Mouse (Mus musculus): ENCODE results near the gene Ak1. TPM values are rescaled to one million over a fixed set of nuclear protein-coding genes. Genes with fewer than 3 reads are reported as not detected.

The Ak1 gene
- total RNA-seq, 2 experiments from 2014 or later = 1.2 to 1.7 TPM

- no peak for ATAC-seq (replicated peaks; ENCODE audit: low FRiP score, low TSS enrichment, poor library complexity, severe bottlenecking)
Observed at GRCm38 (mm10) chr2:32597699-32598098, 23.9 kb upstream of the Ak1 start.

- no peak for ATAC-seq (replicated peaks; ENCODE audit: low FRiP score, low TSS enrichment, poor library complexity, severe bottlenecking)
Observed at GRCm38 (mm10) chr2:32598506-32598905, 23.1 kb upstream of the Ak1 start.

- ATAC-seq (replicated peaks; ENCODE audit: low FRiP score, low TSS enrichment, poor library complexity, severe bottlenecking) = no peak
Observed at GRCm38 (mm10) chr2:32599409-32599808, 22.1 kb upstream of the Ak1 start, which contains the start of gene St6galnac6. Gene St6galnac6, plus strand, starts transcription at chr2:32599709.

- peak; percentile 81 for ATAC-seq (replicated peaks; ENCODE audit: low FRiP score, low TSS enrichment, poor library complexity, severe bottlenecking)
Observed at GRCm38 (mm10) chr2:32601417-32602065, 20.0 kb upstream of the Ak1 start.

DNA sequence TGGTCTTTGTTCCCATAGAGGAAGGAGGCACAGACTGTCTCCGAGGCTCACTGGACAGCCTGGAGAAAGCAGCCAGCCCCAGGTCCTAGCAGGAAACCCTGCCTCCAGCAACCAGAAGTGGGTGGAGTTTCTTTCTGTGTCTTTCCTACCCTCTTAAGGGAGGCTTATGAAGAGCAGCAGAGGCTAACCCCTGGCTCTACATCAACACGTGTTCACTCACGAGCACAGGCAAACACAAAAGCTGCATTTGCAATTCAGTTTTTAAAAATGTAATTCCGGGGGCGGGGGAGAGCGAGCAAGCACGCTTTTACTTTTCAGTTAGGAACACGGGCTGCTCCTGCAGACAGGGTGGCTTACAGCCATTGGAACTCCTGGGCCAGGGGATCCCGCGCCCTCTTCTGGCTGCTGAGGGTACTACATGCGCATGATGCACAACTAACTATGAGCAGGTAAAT is 18.9 kb upstream of the Ak1 start:
- peak; percentile 60 for ATAC-seq (replicated peaks; ENCODE audit: low FRiP score, low TSS enrichment, poor library complexity, severe bottlenecking)

- ATAC-seq (replicated peaks; ENCODE audit: low FRiP score, low TSS enrichment, poor library complexity, severe bottlenecking) = no peak
Observed at GRCm38 (mm10) chr2:32604631-32605030, 16.9 kb upstream of the Ak1 start.

GRCm38 (mm10) chr2:32606161-32607142 is 15.1 kb upstream of the Ak1 start:
- ATAC-seq (replicated peaks; ENCODE audit: low FRiP score, low TSS enrichment, poor library complexity, severe bottlenecking) = peak; percentile 57; the same call in 1 of the 2 replicates

DNA sequence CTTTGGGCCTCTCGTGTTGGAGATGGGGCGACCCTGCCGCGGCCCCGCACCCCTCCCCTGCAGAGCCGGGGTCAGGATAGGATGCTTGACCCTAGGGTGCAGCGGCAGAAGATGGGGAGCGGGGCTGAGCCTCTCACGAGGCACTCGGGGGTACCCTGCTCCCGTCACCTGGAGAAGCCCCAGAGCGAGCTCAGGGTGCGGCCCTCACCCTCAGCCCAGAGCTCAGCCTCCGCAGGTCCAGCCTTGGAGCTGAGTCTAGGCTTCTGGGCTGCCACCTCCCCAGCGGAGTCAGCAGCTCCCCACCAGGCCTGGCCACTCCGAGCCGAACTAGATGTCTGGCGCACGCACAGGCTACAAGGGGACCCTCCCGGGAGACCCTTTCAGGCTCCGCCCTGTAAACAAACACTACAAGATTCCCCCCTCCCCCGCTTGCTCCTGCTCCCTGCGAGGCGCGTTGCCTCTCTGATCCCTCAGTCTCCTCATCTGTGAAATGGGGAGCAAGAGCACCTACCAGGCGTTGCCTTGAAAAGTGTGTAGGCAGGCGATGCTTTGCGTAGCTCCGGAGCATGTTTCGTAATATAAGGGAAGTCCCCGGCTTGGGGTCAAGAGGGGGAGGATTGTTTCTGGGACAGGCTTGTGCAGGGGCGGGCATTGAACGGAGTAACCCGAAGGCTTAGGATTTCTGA is 14.2 kb upstream of the Ak1 start:
- ATAC-seq (replicated peaks; ENCODE audit: low FRiP score, low TSS enrichment, poor library complexity, severe bottlenecking) = peak; percentile 32

GRCm38 (mm10) chr2:32608141-32608777 is 13.3 kb upstream of the Ak1 start:
- peak; percentile 64 for ATAC-seq (replicated peaks; ENCODE audit: low FRiP score, low TSS enrichment, poor library complexity, severe bottlenecking)

- ATAC-seq (replicated peaks; ENCODE audit: low FRiP score, low TSS enrichment, poor library complexity, severe bottlenecking) = no peak
Observed at GRCm38 (mm10) chr2:32608778-32609435, 12.7 kb upstream of the Ak1 start.

GRCm38 (mm10) chr2:32610610-32611229 is 10.8 kb upstream of the Ak1 start:
- no peak for ATAC-seq (replicated peaks; ENCODE audit: low FRiP score, low TSS enrichment, poor library complexity, severe bottlenecking)

- no peak for ATAC-seq (replicated peaks; ENCODE audit: low FRiP score, low TSS enrichment, poor library complexity, severe bottlenecking)
Observed at GRCm38 (mm10) chr2:32612274-32612673, 9.3 kb upstream of the Ak1 start.

DNA sequence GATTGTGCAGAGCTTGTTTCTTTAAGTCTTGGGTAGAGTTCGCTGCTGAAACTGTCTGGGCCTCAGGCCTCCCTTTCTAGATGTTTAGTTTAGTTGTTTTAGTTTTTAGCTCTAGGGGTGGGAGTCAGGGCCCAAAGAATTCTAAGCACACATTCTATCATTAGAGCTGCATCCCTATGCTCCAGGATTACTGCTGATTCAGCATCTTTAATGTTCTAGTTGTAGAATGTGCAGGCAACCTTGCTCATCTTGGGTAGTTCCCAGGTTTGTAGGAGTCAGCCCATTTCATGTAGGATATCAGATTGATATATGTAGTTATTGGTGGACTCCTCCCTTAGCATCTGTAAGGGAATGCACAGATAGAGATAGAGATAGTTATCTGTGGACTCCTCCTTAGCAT is 4.4 kb upstream of the Ak1 start:
- ATAC-seq (replicated peaks; ENCODE audit: low FRiP score, low TSS enrichment, poor library complexity, severe bottlenecking) = no peak

DNA sequence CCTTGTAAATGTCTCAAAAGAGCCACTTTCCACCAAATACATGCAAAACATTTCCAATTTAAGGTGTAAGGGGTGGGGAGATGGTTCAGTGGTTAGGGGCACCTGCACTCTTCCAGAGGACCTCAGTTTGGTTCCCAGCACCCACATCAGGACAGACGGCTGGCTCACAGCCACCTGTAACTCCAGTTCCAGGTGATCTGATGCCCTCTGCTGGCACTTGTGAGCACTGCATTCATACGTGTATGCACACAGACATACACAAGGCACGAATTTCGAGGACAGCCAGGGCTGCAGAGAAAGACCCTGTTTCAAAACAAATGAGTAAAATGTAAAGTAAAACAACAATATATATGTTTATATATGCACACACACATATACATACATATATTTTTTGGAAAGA is 4.0 kb upstream of the Ak1 start:
- no peak for ATAC-seq (replicated peaks; ENCODE audit: low FRiP score, low TSS enrichment, poor library complexity, severe bottlenecking)

DNA sequence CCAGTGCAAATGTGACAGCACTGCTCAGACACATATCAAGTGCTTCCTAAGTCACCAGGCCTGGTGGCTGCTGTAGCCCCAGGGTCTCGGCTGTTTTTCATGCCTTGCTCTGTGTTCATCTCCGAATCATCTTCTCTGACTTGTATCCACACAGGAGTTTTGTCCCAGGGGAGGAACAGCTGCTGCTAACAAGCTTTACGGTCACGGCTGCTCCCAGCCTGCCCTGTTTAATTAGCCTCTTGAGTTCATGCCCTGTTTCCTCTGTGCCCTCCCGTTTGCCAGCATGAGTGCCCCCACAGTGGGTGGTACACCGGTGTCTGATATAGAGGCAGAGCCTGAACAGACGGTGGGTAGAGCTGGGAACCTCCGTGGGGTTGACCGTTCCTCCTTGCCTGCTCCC is 3.5 kb upstream of the Ak1 start:
- no peak for ATAC-seq (replicated peaks; ENCODE audit: low FRiP score, low TSS enrichment, poor library complexity, severe bottlenecking)

DNA sequence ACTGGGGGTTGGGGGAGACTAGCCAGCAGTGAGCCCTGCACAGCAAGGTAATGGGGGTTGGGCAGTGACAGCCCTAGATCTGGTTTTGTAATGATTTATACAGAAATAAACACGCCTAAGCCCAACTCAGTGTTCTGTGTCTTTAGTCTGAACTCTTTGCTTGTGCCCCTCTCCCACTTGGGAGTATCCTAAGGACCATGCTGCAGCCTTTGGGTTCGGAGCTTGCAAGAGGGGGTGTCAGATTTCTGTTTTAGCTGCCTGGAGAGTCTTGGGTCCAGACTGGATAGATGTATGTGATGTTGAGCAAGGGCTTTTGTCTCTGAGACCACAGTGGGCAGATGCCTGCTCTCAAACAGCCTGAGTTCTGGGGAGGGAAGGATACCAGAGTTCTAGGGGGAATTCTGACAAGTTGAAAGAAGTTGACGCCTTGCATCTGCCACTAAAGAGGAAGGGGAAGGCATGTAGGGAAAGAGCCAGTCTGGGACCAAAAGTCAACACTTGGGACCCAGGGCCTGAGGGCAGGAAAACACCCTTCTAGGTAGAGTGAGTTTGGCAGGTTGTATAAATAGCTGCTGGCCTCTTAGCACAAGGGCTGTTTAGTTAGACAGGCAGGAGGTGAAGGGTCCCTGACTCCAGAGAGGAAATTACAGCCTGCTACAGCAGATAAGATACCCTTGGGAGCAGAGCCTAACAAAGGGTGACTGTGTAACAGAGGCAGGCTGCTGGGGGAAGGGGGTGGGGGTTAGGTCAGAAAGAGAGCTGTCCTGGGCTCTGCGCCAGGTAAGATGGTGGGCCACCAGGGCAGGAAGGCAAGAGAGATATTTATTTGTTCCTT is 659 bp upstream of the Ak1 start:
- ATAC-seq (replicated peaks; ENCODE audit: low FRiP score, low TSS enrichment, poor library complexity, severe bottlenecking) = peak; percentile 64

- ATAC-seq (replicated peaks; ENCODE audit: low FRiP score, low TSS enrichment, poor library complexity, severe bottlenecking) = no peak
Observed at GRCm38 (mm10) chr2:32624111-32624748, 2.7 kb downstream of the Ak1 start.

Data from megakaryocyte-erythroid progenitor cell, adult 5-6 weeks (primary cell).